Mouse (Mus musculus) lung, postnatal 0 days (tissue): ENCODE data around the gene Ruvbl2. TPM values are rescaled to one million over a fixed set of nuclear protein-coding genes. Genes with fewer than 3 reads are reported as not detected.

Experiments used
- ATAC-seq: fragments of 200-750 bp; cut with Nextera tagmentation; 2 replicates; pipeline ENCODE4 v1.8.0; 2017; ENCODE audit warnings: moderate library complexity
- DNase-seq: peaks from one replicate; pipeline ENCODE4 v3.0.0-alpha.2; 2016; ENCODE audit warnings: low spot score
- H3K27ac ChIP-seq: fragments of 300-500 bp; sonication (generic); 2 replicates; pipeline ENCODE4 v1.5.1; 2014; ENCODE audit warnings: antibody characterized with exemption, mild to moderate bottlenecking, low read length, mixed read lengths
- H3K27me3 ChIP-seq: fragments of 300-500 bp; sonication (generic); replicated peaks from 2 replicates; pipeline ENCODE4 v1.6.1; 2014; ENCODE audit warnings: low read length, mixed read lengths; ENCODE audit not compliant: insufficient read depth
- H3K36me3 ChIP-seq: fragments of 300-500 bp; sonication (generic); 2 replicates; pipeline ENCODE4 v1.6.1; 2014; ENCODE audit warnings: low read length, mixed read lengths; ENCODE audit not compliant: insufficient read depth
- H3K4me1 ChIP-seq: fragments of 300-500 bp; sonication (generic); 2 replicates; pipeline ENCODE4 v1.6.1; 2014; ENCODE audit warnings: antibody characterized with exemption, low read depth, low read length, mixed read lengths; ENCODE audit not compliant: insufficient read depth
- H3K4me2 ChIP-seq: fragments of 300-500 bp; sonication (generic); replicated peaks from 2 replicates; pipeline ENCODE4 v1.6.1; 2014; ENCODE audit warnings: low read depth, mild to moderate bottlenecking, low read length, moderate library complexity, mixed read lengths
- H3K4me3 ChIP-seq: fragments of 300-500 bp; sonication (generic); 2 replicates; pipeline ENCODE4 v1.5.1; 2014; ENCODE audit warnings: low read depth, low read length
- H3K9ac ChIP-seq: fragments of 300-500 bp; sonication (generic); replicated peaks from 2 replicates; pipeline ENCODE4 v1.6.1; 2014; ENCODE audit warnings: low read depth, mild to moderate bottlenecking
- H3K9me3 ChIP-seq: fragments of 300-500 bp; sonication (generic); 2 replicates; pipeline ENCODE4 v1.6.1; 2016; ENCODE audit warnings: low read length, mixed read lengths
- CTCF ChIP-seq: IDR thresholded peaks from 2 replicates; pipeline ENCODE4 v1.5.1; 2016; ENCODE audit warnings: antibody characterized with exemption, mild to moderate bottlenecking
- EP300 ChIP-seq: IDR thresholded peaks from 2 replicates; pipeline ENCODE4 v1.6.1; 2016; ENCODE audit warnings: antibody characterized with exemption, mild to moderate bottlenecking, control low read depth
- WGBS: fragments of 180-500 bp; shearing (Covaris S2); extraction: QIAGEN DNeasy Blood & Tissue Kit; methylation state at CpG from one replicate; pipeline ENCODE4 v1.1.7; 2014; 5-methylcytosine and 5-hydroxymethylcytosine counted together
- polyA plus RNA-seq: library from polyadenylated mRNA; unstranded; fragments of >200 nt; fragmentation: Nextera tagmentation; extraction: Ambion mirVana; gene quantifications from 2 replicates; pipeline ENCODE4 v1.2.1, GENCODE M21; 2015

Gene Ruvbl2
- polyA plus RNA-seq, 1 experiment from 2014 or later = 59.9 TPM

GRCm38 (mm10) chr7:45413113-45413863 is 24.6 kb downstream of the Ruvbl2 start, which contains the start of gene Ntf5:
Gene Ntf5 (plus strand): TSS chr7:45413695.
- 4% methylated on average over 26 of the region's 45 CpGs for WGBS

GRCm38 (mm10) chr7:45412421-45412820 is 25.5 kb downstream of the Ruvbl2 start:
- DNase-seq (no peak), ATAC-seq (no peak)
- H3K4me3 ChIP-seq = no peak overlapping the region
- no peaks in the 10 kb centered on the region for H3K36me3 ChIP-seq
- whole genome bisulfite sequencing = 71% methylated on average over 2 of the region's 2 CpGs
- H3K4me2 ChIP-seq = no peak overlapping the region
- no peaks in the 10 kb centered on the region for H3K9me3 ChIP-seq
- no peak overlapping the region for H3K9ac ChIP-seq
- peaks cover 48% of the 10 kb centered on the region for H3K27me3 ChIP-seq
- no peak overlapping the region for H3K27ac ChIP-seq
- H3K4me1 ChIP-seq = no peaks in the 10 kb centered on the region; the same call in 1 of the 2 replicates
- no peak for TF ChIP-seq EP300
- TF ChIP-seq CTCF = no peak

More at GRCm38 (mm10) chr7:45413113-45413863, 24.6 kb downstream of the Ruvbl2 start, which contains the start of gene Ntf5:
- peak within 1 kb of the TSS; percentile 29; the same call in 1 of the 2 replicates for H3K9ac ChIP-seq
- no peaks in the 10 kb centered on the region for H3K36me3 ChIP-seq
- no peaks in the 10 kb centered on the region; the same call in 1 of the 2 replicates for H3K4me1 ChIP-seq
- no peaks in the 10 kb centered on the region for H3K9me3 ChIP-seq
- H3K4me2 ChIP-seq = peak within 1 kb of the TSS; percentile 91
- H3K4me3 ChIP-seq = peak within 1 kb of the TSS; percentile 45
- peaks cover 39% of the 10 kb centered on the region for H3K27me3 ChIP-seq
- TF ChIP-seq CTCF (no peak), EP300 (no peak)
- DNase-seq = peak; percentile 58
- H3K27ac ChIP-seq = peak within 1 kb of the TSS; percentile 47; the same call in 1 of the 2 replicates
- ATAC-seq = peak; percentile 58

- H3K9ac ChIP-seq = no peak overlapping the region
- no peak overlapping the region for H3K4me2 ChIP-seq
- WGBS = 84% methylated on average over 8 of the region's 8 CpGs
- no peak overlapping the region for H3K4me3 ChIP-seq
- H3K27ac ChIP-seq = no peak overlapping the region
- ATAC-seq (no peak), DNase-seq (no peak)
- peaks cover 48% of the 10 kb centered on the region for H3K27me3 ChIP-seq
- peaks cover 5% of the 10 kb centered on the region; the same call in 1 of the 2 replicates for H3K4me1 ChIP-seq
- H3K9me3 ChIP-seq = no peaks in the 10 kb centered on the region
- no peaks in the 10 kb centered on the region for H3K36me3 ChIP-seq
- TF ChIP-seq EP300 (no peak), CTCF (no peak)
Observed at GRCm38 (mm10) chr7:45409497-45410163, 28.3 kb downstream of the Ruvbl2 start.

- ATAC-seq = no peak
- no peak overlapping the region for H3K27ac ChIP-seq
- H3K4me2 ChIP-seq = no peak overlapping the region
- H3K9ac ChIP-seq = no peak overlapping the region
- no peaks in the 10 kb centered on the region for H3K36me3 ChIP-seq
- peaks cover 5% of the 10 kb centered on the region; the same call in 1 of the 2 replicates for H3K4me1 ChIP-seq
- H3K4me3 ChIP-seq = no peak overlapping the region
- no peaks in the 10 kb centered on the region for H3K9me3 ChIP-seq
- no peak for TF ChIP-seq CTCF
- no peak for TF ChIP-seq EP300
- H3K27me3 ChIP-seq = peaks cover 41% of the 10 kb centered on the region
- 87% methylated on average over 17 of the region's 17 CpGs for WGBS
- DNase-seq = no peak
Observed at GRCm38 (mm10) chr7:45408949-45409348, 28.9 kb downstream of the Ruvbl2 start.

- WGBS = 69% methylated on average over 7 of the region's 7 CpGs
- no peak for TF ChIP-seq CTCF
- no peak for TF ChIP-seq EP300
Observed at GRCm38 (mm10) chr7:45408351-45408750, 29.5 kb downstream of the Ruvbl2 start.

GRCm38 (mm10) chr7:45407836-45408235 is 30.1 kb downstream of the Ruvbl2 start:
- Histone ChIP-seq H3K4me2 (no peak overlapping the region), H3K4me1 (0 out of 2 replicates have a peak, but pooled peaks cover 5% of the 10 kb centered on the region), H3K27me3 (peaks cover 33% of the 10 kb centered on the region), H3K9ac (no peak overlapping the region), H3K36me3 (no peaks in the 10 kb centered on the region), H3K9me3 (no peaks in the 10 kb centered on the region), H3K27ac (no peak overlapping the region), H3K4me3 (no peak overlapping the region)
- no peak for DNase-seq
- TF ChIP-seq EP300 (no peak), CTCF (no peak)
- 74% methylated on average over 10 of the region's 10 CpGs for WGBS
- ATAC-seq = no peak

More at GRCm38 (mm10) chr7:45408351-45408750, 29.5 kb downstream of the Ruvbl2 start:
- Histone ChIP-seq H3K9me3 (no peaks in the 10 kb centered on the region), H3K4me1 (peaks cover 5% of the 10 kb centered on the region; the same call in 1 of the 2 replicates), H3K27me3 (peaks cover 35% of the 10 kb centered on the region), H3K4me2 (no peak overlapping the region), H3K9ac (no peak overlapping the region), H3K27ac (no peak overlapping the region), H3K36me3 (no peaks in the 10 kb centered on the region), H3K4me3 (no peak overlapping the region)
- no peak for ATAC-seq
- DNase-seq = no peak
